Mouse (Mus musculus): ENCODE measurements around the gene Mapt.

Mapt gene

DNA sequence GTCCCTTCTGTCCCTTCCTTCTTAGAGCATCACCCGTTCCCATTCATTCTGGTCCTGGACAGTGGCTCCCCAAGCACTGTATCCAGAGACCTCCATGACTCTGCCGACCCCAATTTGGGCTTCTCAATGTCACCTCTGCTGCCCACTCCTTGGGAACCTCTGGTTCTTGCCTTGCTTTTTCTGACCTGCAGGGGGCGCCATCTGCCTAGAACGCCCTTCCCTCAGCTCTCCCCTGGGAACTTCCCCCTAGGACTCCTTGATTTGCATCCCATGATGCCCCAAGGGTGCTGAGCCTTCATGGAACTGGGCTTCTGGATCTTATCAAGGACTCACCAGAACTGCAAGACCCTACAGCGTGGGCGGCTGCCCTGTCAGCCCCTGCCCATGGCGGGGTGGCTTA lies 80.5 kb downstream of the Mapt start:
- in situ Hi-C loops (cut with MboI, MseI), result no loop called here

DNA sequence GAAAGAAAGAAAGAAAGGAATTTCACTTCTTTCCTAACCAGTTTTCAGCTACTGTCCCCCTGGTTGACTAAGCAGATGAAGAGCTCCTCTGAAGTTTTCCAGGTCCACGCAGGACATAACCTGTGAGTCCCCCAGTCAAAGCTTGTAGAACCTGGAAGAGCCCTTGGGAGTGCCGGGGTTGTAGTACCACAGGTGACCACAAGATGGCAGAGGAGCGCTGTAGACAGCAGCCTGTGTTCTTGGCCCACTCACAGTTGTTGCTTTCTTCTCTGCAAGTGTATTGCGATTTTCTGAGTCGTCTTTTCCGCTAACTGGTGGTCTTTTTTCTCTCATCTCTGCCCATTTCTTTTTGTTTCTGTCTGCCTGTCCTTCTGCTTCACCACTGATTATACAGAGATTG lies 84.5 kb downstream of the Mapt start:
- in situ Hi-C loops (cut with MboI, MseI), result loop anchor here (5.0 kb wide), 1 partner anchor 132 kb away; no protein-coding TSS in a partner anchor

DNA sequence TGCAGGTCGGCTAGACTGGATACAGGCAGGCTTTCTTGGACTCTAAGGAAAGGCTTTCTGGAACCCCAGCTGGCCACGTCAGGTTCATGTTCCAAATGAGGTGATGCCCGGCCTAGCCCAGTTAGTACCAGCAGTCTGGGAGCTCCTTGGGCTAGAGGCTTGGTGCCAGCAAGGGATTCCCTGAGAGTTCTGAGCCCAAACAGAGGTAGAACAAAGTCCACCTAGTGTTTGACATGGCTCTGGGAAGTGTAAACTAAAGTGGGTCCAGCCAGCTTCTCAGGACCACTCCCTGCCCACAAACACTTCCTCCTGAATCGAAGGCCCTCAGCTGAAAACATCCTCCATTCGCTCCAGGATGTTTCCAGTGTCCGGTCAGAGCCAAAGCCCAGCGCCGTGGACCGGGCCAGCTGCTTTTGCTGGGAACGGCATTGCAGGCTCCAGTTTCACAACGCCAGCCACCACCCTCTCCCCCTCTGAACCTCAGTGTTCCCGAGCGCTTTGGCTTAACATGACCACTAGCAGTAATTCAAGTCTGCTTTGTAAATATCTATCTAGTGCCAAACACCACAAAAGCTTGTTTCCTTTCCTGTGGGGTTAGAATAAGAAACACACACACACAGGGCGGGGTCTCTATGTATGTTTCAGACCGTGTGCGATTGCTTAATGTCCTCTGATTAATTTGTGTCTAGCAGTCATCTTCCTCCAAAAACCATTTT lies 85.7 kb downstream of the Mapt start:
- in situ Hi-C loops (cut with MboI, MseI), result loop anchor here (5.0 kb wide), 1 partner anchor 130 kb away; no protein-coding TSS in a partner anchor

DNA sequence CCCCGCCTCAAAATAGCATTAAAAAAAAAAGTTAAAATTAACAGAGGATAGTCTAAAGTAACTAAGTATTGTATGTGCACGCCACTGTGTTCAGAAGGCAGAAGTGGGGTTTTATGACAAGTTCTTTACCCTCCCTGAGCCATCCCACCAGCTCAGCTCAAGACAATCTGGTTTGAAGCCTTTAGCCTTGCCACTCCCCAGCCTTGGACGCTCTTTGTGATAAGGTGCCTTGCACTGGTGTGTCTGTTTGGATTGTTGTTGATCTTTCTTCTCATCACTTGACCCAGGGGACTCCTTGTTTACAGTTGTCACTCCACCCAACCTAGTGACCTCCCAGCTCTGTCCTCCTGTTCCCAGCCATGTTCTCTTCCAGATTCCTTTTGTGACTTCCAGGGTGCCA lies 86.4 kb downstream of the Mapt start:
- in situ Hi-C loops (cut with MboI, MseI), result loop anchor here (5.0 kb wide), 1 partner anchor 130 kb away; no protein-coding TSS in a partner anchor

DNA sequence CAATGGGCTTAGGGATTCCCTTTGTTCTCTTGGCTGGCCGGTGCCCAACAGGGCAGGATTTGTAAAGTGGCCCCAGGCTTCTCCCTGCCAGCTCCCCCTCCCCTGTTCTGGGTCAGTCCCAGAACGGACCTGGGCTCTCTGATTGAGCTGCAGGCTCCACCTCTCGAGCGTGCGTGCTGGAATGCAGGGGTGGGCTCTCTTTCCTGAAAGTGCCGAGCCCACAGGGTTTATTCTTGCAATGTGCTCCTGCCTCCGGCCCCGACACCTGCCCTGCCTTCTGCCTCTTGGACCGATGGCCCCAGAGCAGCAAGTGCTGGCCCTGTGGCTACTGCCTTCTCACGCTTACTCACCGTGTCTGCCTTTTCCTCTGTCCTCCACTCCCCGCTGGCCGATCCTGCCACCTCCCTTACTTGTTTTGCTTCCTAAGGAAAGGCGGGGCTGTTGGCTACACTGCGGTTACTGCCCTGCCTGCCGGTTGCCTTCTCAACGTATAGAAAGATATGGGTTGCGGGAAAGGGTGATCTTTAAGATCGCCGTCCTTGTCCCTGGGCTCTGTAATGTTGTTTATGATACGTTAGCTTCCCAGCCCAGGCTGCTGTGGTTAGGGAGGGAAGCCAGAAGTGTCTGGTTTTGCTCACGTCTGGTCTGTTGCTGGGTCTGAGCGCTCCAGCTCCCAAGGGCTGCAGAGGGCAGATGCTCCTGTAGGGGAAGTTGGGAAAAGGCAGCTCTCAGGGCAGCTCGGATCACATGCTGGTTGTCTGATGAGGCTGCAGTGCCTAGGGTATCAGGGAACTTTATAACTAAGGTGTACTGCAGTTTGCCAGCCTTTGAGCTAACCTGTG lies 88.0 kb downstream of the Mapt start:
- in situ Hi-C loops (cut with MboI, MseI), result loop anchor here (5.0 kb wide), 1 partner anchor 128 kb away; no protein-coding TSS in a partner anchor

DNA sequence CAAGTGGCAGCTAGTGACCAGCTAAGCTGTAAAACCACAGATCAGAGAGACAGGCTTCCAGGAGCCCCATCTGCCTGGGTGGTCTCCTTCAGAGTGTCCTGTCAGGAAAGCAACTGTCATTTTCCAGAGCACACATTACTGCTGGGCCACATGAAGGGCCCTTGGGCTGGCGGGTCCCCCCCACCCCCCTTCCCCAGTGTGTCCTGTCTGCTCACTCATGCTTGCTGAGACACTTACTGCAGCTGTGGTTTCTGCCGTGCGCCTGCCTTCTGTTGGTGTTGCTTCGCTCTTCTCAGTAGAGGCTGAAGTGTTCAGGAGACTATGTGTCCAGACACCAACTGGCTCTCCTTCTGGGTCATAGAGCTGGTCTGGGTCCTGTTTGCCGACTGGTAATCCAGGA lies 89.3 kb downstream of the Mapt start:
- in situ Hi-C loops (cut with MboI, MseI), result no loop called here

DNA sequence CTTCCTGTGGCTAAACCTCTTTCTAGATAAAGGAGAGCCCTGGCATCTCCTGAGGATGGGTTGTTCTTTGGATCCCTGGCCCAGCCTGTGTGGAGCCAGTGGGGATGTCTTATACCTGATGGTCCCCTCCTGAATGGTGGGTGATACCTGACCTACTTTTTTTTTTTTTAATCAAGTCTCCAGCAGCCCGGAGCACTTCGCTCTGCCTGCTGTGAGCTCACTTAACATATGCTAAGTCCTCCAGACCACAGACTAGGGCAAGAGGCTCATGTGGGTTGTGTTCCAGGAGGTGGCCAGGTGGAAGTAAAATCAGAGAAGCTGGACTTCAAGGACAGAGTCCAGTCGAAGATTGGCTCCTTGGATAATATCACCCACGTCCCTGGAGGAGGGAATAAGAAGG lies 91.0 kb downstream of the Mapt start:
- in situ Hi-C loops (cut with MboI, MseI), result no loop called here

DNA sequence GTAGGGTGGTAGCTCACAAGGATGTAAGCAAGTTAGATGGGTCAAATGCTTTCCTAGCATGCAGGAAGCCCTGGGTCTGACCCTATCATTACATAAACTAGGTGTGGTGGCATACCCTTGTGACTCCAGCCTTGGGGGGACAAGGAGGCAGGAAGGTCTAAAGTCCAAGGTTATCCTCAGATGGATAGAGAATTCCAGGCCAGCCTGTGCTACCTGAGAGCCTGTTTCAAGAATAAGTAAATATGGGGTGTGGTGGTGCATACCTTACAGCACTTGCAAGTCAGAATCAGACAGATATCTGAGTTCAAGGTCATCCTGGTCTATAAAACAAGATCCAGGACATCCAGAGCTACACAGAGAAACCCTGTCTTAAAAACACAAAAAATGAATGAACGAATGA lies 96.3 kb downstream of the Mapt start:
- in situ Hi-C loops (cut with MboI, MseI), result no loop called here

DNA sequence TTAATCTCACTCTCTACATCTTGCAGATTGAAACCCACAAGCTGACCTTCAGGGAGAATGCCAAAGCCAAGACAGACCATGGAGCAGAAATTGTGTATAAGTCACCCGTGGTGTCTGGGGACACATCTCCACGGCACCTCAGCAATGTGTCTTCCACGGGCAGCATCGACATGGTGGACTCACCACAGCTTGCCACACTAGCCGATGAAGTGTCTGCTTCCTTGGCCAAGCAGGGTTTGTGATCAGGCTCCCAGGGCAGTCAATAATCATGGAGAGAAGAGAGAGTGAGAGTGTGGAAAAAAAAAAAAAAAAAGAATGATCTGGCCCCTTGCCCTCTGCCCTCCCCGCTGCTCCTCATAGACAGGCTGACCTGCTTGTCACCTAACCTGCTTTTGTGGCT lies 96.8 kb downstream of the Mapt start:
- in situ Hi-C loops (cut with MboI, MseI), result no loop called here

DNA sequence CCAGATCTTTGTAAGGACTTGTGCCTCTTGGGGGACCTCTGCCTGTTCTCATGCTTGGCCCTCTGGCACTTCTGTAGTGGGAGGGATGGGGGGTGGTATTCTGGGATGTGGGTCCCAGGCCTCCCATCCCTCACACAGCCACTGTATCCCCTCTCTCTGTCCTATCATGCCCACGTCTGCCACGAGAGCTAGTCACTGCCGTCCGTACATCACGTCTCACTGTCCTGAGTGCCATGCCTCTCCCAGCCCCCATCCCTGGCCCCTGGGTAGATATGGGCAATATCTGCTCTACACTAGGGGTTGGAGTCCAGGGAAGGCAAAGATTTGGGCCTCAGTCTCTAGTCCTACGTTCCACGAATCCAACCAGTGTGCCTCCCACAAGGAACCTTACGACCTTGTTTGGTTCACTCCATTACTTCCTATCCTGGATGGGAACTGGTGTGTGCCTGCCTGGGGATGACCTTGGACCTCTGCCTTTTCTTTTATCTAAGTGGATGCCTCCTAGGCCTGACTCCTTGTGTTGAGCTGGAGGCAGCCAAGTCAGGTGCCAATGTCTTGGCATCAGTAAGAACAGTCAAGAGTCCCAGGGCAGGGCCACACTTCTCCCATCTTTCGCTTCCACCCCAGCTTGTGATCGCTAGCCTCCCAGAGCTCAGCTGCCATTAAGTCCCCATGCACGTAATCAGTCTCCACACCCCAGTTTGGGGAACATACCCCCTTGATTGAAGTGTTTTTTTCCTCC lies 98.2 kb downstream of the Mapt start:
- in situ Hi-C loops (cut with MboI, MseI), result no loop called here

DNA sequence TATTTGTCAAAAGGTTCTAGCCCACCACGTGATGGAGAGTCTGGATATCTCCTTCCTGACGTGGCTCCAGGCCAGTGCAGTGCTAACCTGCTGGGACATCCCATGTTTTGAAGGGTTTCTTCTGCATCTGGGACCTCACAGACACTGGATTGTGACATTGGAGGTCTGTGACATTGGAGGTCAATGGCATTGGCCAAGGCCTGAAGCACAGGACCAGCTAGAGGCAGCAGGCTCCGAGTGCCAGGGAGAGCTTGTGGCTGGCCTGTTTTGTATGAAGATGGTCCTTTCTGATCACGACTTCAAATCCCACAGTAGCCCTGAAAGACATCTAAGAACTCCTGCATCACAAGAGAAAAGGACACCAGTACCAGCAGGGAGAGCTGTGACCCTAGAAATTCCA lies 99.0 kb downstream of the Mapt start:
- in situ Hi-C loops (cut with MboI, MseI), result no loop called here

DNA sequence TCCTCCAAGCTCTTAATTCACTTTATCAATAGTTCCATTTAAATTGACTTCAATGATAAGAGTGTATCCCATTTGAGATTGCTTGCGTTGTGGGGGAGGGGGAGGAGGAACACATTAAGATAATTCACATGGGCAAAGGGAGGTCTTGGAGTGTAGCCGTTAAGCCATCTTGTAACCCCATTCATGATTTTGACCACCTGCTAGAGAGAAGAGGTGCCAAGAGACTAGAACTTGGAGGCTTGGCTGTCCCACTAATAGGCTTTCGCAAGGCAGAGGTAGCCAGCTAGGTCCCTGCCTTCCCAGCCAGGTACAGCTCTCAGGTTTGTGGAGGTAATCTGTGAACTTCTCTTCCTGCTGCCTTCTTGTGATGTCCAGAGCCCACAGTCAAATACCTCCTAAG lies 100.0 kb downstream of the Mapt start:
- in situ Hi-C loops (cut with MboI, MseI), result no loop called here

DNA sequence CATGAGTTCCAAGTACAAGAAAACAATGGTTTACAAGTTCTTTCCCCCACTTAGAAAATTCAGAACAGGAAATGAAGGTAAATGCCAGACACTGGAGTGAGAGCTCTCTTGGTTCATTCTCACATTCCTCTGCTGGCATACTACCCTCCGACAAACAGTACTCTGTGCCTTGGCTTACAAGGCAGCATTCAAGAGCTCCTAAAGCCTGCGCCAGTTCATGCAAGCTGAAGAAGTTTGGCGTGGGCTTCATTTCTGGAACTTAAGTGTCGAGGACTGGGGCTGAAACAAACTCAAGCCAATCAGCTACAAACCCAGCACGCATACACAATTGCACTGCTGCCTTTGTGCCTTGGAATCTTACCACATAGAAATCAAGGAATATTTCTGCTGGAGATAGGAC lies 100.9 kb downstream of the Mapt start:
- in situ Hi-C loops (cut with MboI, MseI), result no loop called here

DNA sequence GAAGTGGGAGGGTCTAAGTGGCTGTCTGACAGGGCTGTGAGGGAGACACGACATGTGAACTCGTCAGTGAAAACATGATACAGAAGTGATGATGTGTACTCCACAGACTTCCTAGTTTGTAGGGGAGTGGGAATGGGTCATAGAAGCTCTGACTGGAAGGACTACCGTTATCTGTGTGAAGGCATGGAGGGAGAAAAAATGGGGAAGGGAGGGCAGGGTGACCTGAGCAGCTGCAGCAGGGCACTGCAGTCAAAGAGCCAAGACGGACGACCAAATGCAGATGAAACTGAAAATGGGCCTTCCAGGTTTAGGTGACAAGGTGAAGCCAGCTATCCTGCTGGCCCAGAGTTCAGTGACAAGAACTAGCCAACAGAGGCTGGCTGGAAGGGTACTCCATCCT lies 102.9 kb downstream of the Mapt start:
- in situ Hi-C loops (cut with MboI, MseI), result no loop called here

DNA sequence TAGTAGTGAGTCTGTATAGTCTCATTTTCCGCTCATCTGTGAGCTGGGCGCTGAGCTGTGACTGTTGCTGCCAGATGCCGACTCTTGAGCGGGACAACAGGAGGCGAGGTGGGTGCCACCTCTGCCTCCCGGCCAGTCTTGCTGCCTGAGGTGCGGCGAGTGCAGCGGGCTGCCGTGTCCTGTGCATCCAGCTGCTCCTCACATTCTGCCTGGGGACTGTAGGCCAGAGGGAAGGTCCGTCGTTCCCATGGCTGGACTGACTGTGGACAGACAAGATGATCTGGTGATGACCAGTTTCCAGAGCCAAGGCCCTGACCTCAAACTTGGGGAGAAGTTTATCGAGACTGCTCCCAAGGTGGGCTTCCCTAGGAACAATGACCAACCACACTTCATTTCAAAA lies 103.8 kb downstream of the Mapt start:
- in situ Hi-C loops (cut with MboI, MseI), result no loop called here

DNA sequence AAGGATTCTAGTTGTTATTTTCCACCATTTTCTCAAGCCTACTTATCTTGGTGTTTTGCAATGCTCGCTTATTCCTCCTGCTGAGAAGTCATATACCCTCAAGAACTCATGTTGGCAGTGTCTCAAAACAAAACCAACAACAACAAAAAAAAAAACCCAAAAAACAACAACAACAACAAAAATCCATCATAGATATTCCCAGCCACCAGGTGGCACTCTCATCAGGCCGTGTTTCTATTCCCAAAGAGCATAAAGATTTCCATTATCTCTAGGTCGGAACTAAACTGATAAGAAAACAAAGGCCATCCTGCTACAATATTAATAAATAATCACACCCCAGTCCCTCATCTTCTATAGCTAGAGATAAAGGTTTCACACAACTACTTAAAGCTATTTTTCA lies 115.7 kb downstream of the Mapt start:
- in situ Hi-C loops (cut with MboI, MseI), result no loop called here

DNA sequence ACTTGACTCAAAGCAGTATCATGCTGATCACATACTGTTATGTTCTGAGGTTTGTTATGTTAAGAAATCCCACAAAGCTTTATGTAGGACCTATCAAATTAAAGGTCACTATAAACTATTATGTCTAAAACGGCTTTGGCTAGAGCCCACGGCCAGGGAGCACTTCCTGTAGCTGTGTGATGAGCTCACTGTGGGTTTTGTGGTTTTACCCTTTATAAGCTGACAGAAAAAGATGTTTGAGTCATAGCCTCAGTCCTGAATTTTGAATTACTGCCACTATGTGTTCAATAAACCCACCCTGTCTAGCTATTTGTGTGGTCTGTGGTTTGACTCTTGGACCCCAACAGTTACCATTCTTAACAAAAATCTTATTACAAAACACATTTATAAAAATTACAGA lies 130.6 kb downstream of the Mapt start:
- in situ Hi-C loops (cut with MboI, MseI), result no loop called here

DNA sequence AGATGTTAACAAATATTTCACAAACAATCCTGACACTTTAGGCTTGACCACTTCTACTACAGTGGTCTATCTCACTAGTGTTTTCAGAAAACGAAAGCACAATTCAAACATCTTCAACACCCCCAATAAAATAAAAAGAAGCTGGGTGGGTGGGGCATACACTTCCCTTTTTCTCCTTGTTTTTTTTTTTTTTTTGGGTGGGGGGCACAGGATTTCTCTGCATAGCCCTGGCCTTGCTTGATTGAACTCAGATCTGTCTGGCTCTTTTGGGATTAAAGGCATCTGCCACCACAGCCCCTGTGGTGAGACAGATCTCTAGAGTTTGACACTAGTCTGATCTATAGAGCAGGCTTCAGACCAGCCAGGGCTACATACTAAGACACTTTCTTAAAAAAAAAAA lies 131.5 kb downstream of the Mapt start:
- in situ Hi-C loops (cut with MboI, MseI), result no loop called here

DNA sequence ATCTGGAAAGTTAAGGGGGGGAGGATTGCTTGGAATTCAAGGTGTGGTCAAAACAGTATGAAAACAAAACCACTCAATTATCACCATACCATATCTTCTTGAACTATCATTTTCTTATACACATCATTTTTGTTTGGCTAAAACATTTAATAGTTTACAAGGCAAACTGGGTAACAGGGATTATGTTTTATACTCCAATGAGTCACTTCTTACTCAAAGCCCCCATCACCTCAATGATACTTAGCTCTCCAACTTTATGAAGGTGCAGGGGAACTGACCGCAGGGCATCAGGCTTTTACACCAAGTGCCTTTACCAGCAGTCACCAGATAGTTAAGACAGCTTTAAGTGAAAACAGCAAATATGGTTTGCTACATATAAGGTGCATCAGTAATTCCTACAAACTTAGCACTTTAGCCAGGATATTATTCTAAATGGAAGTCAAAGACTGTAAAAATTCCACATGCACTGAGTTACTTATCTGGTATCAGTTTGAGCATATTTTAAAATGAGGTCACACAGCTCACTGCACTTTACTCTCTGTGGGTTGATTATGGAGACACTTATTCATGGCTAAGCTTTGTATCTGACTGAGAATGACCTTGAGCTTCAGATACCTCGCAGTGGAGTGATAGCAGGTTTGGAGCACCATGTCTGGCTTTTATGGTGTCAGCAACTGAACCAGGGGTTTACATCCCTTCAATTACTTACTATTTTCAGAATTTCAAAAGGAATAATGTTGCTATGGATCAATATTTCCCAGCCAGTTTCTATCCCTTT lies 132.8 kb downstream of the Mapt start:
- in situ Hi-C loops (cut with MboI, MseI), result no loop called here

DNA sequence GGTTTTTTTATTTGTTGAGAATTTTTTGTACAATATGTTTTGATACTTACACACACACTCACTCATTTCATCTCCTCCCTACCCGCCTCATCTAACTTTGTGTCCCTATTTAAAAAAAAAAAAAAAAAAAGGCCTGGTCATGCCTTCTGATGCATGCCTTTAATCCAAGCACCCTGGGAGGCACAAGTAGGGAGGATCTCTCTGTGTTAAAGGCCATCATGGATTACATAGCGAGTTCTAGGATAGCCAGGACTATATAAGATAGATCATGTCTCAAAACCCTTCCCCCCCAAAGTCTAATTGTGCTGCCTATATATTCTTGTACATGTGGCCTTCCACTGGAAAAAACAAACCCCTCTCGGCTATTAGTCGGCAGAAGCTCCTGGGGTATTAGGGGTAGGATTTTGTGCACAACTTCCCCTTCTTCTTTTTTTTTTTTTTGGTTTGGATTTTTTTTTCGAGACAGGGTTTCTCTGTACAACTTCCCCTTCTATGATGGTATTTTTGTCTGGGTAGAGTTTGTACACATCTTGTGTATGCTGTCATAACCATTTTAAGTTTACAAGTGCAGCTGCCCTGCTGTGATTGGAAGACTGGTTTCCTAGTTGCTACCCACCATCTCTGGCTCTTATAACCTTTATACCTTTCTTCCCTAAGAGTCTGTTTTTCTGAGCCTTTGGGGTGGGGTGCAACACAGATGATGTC lies 136.4 kb downstream of the Mapt start:
- in situ Hi-C loops (cut with MboI, MseI), result no loop called here

DNA sequence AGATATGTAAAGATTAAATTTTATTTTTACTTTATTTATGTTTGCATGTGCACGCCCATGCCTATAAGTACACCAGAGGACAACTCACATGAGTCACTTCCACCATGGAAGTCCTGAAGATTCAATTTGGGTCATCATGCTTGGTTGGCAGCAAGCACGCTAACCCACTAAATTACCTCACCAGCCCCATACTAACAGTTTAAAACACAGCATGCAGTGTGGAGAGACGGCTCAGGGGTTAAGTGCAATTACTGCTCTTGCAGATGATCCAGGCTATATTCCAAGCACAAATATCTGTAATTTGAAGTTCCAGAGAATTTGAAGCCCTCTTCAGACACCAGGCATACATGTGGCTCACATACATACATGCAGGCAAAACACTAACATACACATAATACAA lies 145.1 kb downstream of the Mapt start:
- in situ Hi-C loops (cut with MboI, MseI), result no loop called here

Data from T-helper 2 cell (primary cell).